Mouse (Mus musculus) myocyte (in vitro differentiated cells): Measurements from ENCODE around the gene Cpb2.

Experiments used
- MYOD1 ChIP-seq, 3 experiments: IDR thresholded peaks; one replicate each; pipeline ENCODE4 v1.6.1; 2011; ENCODE audit warnings: control low read depth in 2 of 3, low read depth in 2 of 3, mild to moderate bottlenecking in 2 of 3, moderate library complexity in 1 of 3; ENCODE audit not compliant: insufficient read length in 2 of 3, control insufficient read depth in 1 of 3
- POLR2A ChIP-seq: IDR thresholded peaks from one replicate; pipeline ENCODE4 v1.6.1; 2011; ENCODE audit warnings: low read depth, mild to moderate bottlenecking, control low read depth, moderate library complexity; ENCODE audit not compliant: insufficient read length

DNA sequence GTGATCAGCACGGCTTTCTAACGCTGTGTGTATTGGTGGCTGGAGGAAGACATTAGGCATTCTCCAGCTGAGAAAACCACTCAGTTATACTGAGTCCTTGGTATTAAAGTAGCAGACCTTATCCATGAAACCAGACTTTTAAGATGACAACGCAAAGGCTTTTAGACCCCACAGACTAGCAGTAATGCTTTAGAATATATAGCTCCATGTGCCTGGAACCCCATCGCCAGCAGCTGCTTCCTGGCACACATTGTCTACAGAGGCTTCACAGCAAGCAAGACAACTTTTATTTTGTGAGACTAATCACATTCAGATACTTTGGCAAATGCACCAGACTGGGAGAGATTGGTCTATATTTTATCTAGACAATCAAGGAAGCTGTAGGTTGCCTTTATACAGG lies 35.8 kb upstream of the Cpb2 start:
- TF ChIP-seq MYOD1 (IDR thresholded peaks at IDR 0.05; ENCODE audit: control insufficient read depth in 1 of 3, insufficient read length in 2 of 3, low read depth in 2 of 3) (no peak), POLR2A (no peak)
